Mouse (Mus musculus): ENCODE data around the gene Il22ra2.
"Not testable (repeated sequence)": the region's sequence is repeated elsewhere in the genome, so short reads cannot be mapped to it uniquely, and the experiment has no call there.

Il22ra2 gene

GRCm38 (mm10) chr10:19601502-19601901 is 20.3 kb upstream of the Il22ra2 start:
- DNase-seq (ENCODE audit: low read depth, low spot score) = not testable (repeated sequence)

GRCm38 (mm10) chr10:19603231-19603630 is 18.6 kb upstream of the Il22ra2 start:
- no peak for DNase-seq (ENCODE audit: low read depth, low spot score)

- no peak for DNase-seq (ENCODE audit: low read depth, low spot score)
These were observed 12.7 kb upstream of the Il22ra2 start for GRCm38 (mm10) chr10:19609125-19609524.

- DNase-seq (ENCODE audit: low read depth, low spot score) = no peak
These were observed 10.2 kb upstream of the Il22ra2 start for GRCm38 (mm10) chr10:19611616-19612015.

GRCm38 (mm10) chr10:19613111-19613753 is 8.6 kb upstream of the Il22ra2 start:
- no peak for DNase-seq (ENCODE audit: low read depth, low spot score)

GRCm38 (mm10) chr10:19619736-19620135 is 2.1 kb upstream of the Il22ra2 start:
- DNase-seq (ENCODE audit: low read depth, low spot score) = no peak

- DNase-seq (ENCODE audit: low read depth, low spot score) = no peak
These were observed 2.8 kb downstream of the Il22ra2 start for GRCm38 (mm10) chr10:19624617-19625016.

- no peak for DNase-seq (ENCODE audit: low read depth, low spot score)
These were observed 5.5 kb downstream of the Il22ra2 start for GRCm38 (mm10) chr10:19627342-19627741.

GRCm38 (mm10) chr10:19627748-19628147 is 6.0 kb downstream of the Il22ra2 start:
- no peak for DNase-seq (ENCODE audit: low read depth, low spot score)

GRCm38 (mm10) chr10:19631616-19632195 is 9.9 kb downstream of the Il22ra2 start:
- no peak for DNase-seq (ENCODE audit: low read depth, low spot score)

GRCm38 (mm10) chr10:19638851-19639250 is 17.1 kb downstream of the Il22ra2 start:
- DNase-seq (ENCODE audit: low read depth, low spot score) = no peak

- no peak for DNase-seq (ENCODE audit: low read depth, low spot score)
These were observed 17.8 kb downstream of the Il22ra2 start for GRCm38 (mm10) chr10:19639630-19640029.

- no peak for DNase-seq (ENCODE audit: low read depth, low spot score)
These were observed 23.3 kb downstream of the Il22ra2 start for GRCm38 (mm10) chr10:19645119-19645518.

- DNase-seq (ENCODE audit: low read depth, low spot score) = no peak
These were observed 35.6 kb downstream of the Il22ra2 start for GRCm38 (mm10) chr10:19657426-19657825.

- no peak for DNase-seq (ENCODE audit: low read depth, low spot score)
These were observed 38.2 kb downstream of the Il22ra2 start for GRCm38 (mm10) chr10:19659953-19660352.

- no peak for DNase-seq (ENCODE audit: low read depth, low spot score)
These were observed 47.2 kb downstream of the Il22ra2 start for GRCm38 (mm10) chr10:19668973-19669372.

- DNase-seq (ENCODE audit: low read depth, low spot score) = no peak
These were observed 50.2 kb downstream of the Il22ra2 start for GRCm38 (mm10) chr10:19672015-19672414.

- DNase-seq (ENCODE audit: low read depth, low spot score) = no peak
These were observed 51.3 kb downstream of the Il22ra2 start for GRCm38 (mm10) chr10:19673146-19673545.

Data from forelimb bud, embryonic 11.5 days (tissue).